Mouse (Mus musculus): ENCODE data around the gene Magel2. TPM values are rescaled to one million over a fixed set of nuclear protein-coding genes. Genes with fewer than 3 reads are reported as not detected.

Gene Magel2
- polyA plus RNA-seq, 1 experiment from 2014 or later = 4.2 TPM

DNA sequence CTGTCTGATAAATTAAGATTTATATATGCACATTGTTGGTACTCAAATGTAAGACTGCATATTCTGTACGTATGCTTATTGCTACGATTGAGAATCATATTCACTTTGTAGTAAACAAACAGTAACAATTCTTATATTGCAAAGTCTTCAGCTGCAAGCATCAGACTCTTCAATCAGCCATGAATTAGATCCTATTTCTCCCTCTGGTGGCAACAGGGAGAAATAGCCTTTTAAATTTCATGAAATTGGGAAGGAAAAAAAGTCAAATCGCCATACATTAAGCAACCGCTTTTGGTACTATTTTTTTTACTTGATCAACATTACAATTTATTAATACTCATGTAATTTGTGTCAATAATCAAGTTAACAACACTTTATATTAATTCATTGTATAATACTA is 11.5 kb downstream of the Magel2 start:
- Histone ChIP-seq H3K4me1 (no peaks in the 10 kb centered on the region), H3K36me3 (no peaks in the 10 kb centered on the region), H3K27ac (no peak overlapping the region), H3K27me3 (ENCODE audit: low read depth, poor library complexity, severe bottlenecking) (no peaks in the 10 kb centered on the region), H3K9me3 (replicated peaks) (no peaks in the 10 kb centered on the region), H3K4me3 (no peak overlapping the region)
- no peak for DNase-seq (ENCODE audit: low spot score)
- 51% methylated on average over 4 of the region's 4 CpGs for WGBS

DNA sequence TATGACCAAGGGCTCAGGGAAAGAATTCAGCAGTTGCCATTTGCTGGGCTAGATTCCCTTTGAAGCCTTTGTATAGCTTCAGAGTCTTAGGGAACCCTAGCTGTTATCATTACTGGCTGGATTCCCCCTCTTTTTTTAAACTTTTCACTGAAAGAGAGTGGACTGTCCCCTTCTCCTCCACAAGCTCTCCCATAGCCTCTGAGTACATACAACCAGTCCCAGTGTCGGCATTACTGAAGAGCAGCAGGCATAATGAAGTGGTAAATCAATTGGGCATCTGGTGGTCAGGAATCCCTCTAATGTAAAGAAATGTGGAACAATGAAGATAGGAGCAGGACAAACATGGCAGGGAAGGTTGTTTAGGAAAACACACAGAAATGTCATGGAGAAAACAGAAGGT is 15.4 kb downstream of the Magel2 start:
- WGBS = 59% methylated on average over 1 of the region's 1 CpGs
- Histone ChIP-seq H3K36me3 (no peaks in the 10 kb centered on the region), H3K27ac (no peak overlapping the region), H3K9me3 (replicated peaks) (no peaks in the 10 kb centered on the region), H3K4me1 (no peaks in the 10 kb centered on the region), H3K4me3 (no peak overlapping the region), H3K27me3 (ENCODE audit: low read depth, poor library complexity, severe bottlenecking) (no peaks in the 10 kb centered on the region)
- DNase-seq (ENCODE audit: low spot score) = no peak

DNA sequence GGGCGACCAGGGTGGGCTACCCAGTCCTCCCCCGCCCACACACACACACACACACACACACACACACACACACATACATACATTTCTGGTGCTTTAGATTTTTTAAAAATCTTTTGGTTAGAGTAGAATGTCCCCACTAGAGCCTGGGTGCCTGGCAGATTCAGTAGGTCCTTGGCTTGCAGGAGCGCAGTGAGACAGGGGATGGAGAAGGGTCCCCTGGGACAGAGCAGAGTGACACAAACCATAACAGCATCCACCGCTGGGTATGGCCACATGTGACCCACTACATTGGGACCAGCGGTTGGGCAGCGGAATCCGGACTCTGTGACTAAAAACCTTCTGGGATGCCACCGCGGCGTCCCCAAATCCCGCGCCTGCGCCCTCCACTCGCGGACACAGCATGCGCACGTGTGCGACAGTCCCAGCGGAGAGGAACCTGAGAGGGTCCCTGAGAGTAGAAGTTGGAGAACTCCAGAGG is 29.8 kb downstream of the Magel2 start:
- no peak overlapping the region for H3K27ac ChIP-seq

DNA sequence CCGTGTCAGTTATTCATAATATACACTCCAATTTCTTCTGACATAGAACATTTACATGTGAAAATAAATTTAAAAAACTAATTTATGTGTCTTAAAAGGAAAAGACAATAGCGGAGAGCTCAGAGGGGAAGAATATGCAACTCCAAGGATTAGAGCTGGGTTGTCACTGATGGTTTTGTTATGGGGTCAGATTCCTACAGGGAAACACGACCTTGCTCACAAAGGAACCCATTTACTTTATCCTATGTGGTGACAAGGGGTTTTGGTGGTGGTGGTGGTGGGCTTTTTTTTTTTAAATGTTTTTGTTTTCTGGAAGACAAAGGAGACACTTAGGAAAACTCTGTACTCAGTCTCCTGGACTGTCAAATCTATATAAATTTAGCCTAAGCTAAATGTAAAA is 31.0 kb downstream of the Magel2 start:
- 56% methylated on average over 3 of the region's 3 CpGs for WGBS
- no peaks in the 10 kb centered on the region for H3K4me1 ChIP-seq

More for the DNA sequence above, 29.8 kb downstream of the Magel2 start:
- H3K36me3 ChIP-seq = no peaks in the 10 kb centered on the region
- H3K4me3 ChIP-seq = peak overlapping the region; percentile 35
- H3K27me3 ChIP-seq (ENCODE audit: low read depth, poor library complexity, severe bottlenecking) = no peaks in the 10 kb centered on the region
- DNase-seq (ENCODE audit: low spot score) = peak; percentile 38
- no peaks in the 10 kb centered on the region for H3K4me1 ChIP-seq
- 41% methylated on average over 19 of the region's 19 CpGs for WGBS
- H3K9me3 ChIP-seq (replicated peaks) = no peaks in the 10 kb centered on the region

DNA sequence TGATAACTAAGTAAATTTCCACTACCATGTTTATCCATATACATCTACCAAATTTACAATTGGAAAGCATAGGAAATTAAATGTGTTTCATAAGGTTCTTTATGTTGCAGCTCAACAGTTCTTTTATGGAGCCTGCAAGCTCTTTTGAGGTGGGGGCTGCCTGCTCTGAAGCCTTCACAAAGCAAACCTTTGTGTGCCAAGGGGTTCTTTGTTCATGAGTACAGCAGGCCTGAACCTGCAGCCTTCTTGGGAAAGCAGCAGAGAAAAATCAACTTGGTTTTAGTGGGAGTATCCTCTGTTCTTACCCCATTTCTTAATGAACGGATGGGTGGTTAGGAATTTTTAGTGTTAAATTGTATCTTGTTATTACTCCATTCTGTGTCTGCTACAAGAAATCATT is 38.4 kb downstream of the Magel2 start:
- no peak for DNase-seq (ENCODE audit: low spot score)
- no peak overlapping the region for H3K27ac ChIP-seq
- no peak overlapping the region for H3K4me3 ChIP-seq
- H3K27me3 ChIP-seq (ENCODE audit: low read depth, poor library complexity, severe bottlenecking) = no peaks in the 10 kb centered on the region
- H3K9me3 ChIP-seq (replicated peaks) = peaks cover 4% of the 10 kb centered on the region; the same call in 1 of the 2 replicates
- no peaks in the 10 kb centered on the region for H3K36me3 ChIP-seq
- 69% methylated on average over 1 of the region's 1 CpGs for WGBS
- H3K4me1 ChIP-seq = peaks cover 8% of the 10 kb centered on the region

More for the DNA sequence above, 31.0 kb downstream of the Magel2 start:
- no peaks in the 10 kb centered on the region for H3K27me3 ChIP-seq (ENCODE audit: low read depth, poor library complexity, severe bottlenecking)
- no peaks in the 10 kb centered on the region for H3K36me3 ChIP-seq
- H3K9me3 ChIP-seq (replicated peaks) = no peaks in the 10 kb centered on the region
- DNase-seq (ENCODE audit: low spot score) = no peak
- H3K4me3 ChIP-seq = no peak overlapping the region
- no peak overlapping the region for H3K27ac ChIP-seq

DNA sequence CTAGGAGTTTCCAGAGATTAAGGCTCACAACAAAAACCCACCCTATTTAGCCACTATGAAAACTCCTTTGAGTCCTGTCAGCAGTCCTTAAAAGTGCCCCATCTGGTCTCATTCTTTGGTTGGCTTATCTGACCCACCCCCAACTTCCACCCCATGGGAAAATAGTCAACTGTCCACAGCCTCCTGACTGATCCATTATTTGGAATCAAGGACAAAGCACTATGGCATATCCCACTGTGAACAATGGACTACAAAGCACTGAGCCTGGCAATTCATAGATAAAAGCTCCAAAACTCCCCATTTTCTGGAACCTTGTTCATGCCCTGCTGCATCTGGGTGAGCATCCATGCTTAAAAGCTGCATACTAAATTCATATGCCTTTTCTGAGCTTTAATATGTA is 39.4 kb downstream of the Magel2 start:
- Histone ChIP-seq H3K36me3 (no peaks in the 10 kb centered on the region), H3K9me3 (replicated peaks) (peaks cover 4% of the 10 kb centered on the region; the same call in 1 of the 2 replicates), H3K27me3 (ENCODE audit: low read depth, poor library complexity, severe bottlenecking) (no peaks in the 10 kb centered on the region), H3K27ac (no peak overlapping the region), H3K4me3 (no peak overlapping the region), H3K4me1 (peaks cover 8% of the 10 kb centered on the region)
- DNase-seq (ENCODE audit: low spot score) = no peak

DNA sequence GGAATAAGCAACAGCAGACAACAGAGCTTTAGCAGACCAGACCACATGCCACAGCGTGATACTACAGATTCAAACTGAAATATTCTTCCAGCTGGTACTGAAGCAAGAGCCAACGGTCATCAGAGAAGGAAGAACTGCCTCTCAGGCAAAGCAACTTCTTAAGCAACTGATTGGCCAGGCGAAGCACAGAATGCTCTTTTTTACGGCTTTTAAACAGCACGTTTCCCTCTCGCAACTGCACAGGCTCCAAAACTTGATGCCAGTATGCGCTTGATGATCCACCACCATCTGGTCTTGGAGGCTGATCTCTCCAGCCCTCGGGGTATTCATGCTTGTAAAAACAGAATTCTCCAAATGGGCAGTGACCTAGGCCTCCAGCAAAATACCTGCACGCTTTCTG is 41.5 kb downstream of the Magel2 start:
- no peak for DNase-seq (ENCODE audit: low spot score)
- peak overlapping the region; percentile 73; the same call in 1 of the 2 replicates for H3K4me3 ChIP-seq
- no peaks in the 10 kb centered on the region for H3K36me3 ChIP-seq
- WGBS = 88% methylated on average over 9 of the region's 9 CpGs
- H3K4me1 ChIP-seq = peaks cover 8% of the 10 kb centered on the region
- no peak overlapping the region for H3K27ac ChIP-seq
- H3K27me3 ChIP-seq (ENCODE audit: low read depth, poor library complexity, severe bottlenecking) = 0 out of 2 replicates have a peak, but pooled peaks cover 4% of the 10 kb centered on the region
- H3K9me3 ChIP-seq (replicated peaks) = peaks cover 4% of the 10 kb centered on the region; the same call in 1 of the 2 replicates

DNA sequence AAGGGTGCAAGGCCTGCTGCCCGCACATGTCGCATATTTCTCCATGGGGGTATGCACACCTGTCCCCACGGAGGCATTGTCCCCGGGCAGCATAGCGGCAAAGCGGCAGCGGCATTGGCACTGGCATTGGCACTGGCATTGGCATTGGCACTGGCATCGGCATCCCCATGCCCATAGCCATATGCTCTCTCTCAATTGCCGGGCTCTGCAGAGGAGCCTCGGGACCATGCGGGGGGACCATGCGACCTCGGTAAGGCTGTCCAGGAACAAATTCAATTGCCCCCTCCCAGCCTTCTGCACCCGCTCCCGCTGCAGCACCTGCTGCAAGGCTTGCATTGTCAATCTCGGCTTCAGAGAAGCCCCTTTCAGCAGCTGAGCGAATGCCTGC is 42.3 kb downstream of the Magel2 start:
- Histone ChIP-seq H3K9me3 (replicated peaks) (peaks cover 4% of the 10 kb centered on the region; the same call in 1 of the 2 replicates), H3K27me3 (ENCODE audit: low read depth, poor library complexity, severe bottlenecking) (0 out of 2 replicates have a peak, but pooled peaks cover 6% of the 10 kb centered on the region), H3K36me3 (no peaks in the 10 kb centered on the region), H3K4me3 (peak overlapping the region; percentile 73), H3K4me1 (peaks cover 8% of the 10 kb centered on the region), H3K27ac (peak overlapping the region; percentile 92; the same call in 1 of the 2 replicates)
- no peak for DNase-seq (ENCODE audit: low spot score)
- 63% methylated on average over 17 of the region's 17 CpGs for whole genome bisulfite sequencing

DNA sequence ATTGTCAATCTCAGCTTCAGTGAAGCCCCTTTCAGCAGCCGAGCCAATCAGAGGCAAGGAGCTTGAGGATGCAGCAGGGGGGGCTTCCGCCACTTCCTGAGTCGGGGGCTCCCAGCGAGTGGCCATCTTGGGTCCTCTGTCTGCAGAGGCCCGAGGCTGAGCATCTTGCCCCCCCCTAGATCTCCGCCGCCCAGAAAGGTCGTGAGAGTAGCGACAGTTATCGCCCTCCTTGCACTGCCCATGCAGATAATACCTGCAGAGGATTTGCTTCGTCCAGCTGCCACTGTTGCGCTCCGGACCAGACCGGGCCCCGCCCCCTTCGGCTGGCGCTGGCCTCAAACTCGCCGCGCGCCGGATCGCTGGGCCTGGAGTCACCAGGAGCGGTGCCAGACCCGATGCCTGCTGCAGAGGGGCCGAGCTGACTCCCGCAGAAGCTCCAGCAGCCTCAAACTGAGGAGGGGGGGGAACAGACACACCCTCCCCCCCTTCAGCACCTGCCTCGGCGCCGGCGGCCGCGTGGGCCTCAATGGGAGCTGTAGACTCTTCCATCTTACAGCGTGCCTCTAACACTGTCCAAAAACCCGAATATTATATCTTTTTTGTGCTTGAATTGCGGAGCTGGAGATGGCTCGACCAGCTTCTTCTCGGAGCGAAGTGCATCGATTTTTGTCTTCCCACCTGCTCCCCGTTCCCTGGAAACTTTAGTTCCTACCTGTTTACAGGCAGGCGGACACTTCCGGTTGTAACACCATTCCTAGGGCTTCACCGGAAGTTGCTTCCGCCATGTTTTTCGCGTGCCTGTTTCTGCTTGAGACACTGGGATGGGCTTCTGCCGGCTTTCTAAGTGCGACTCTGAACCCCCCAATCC is 42.9 kb downstream of the Magel2 start, which contains the start of gene Mkrn3:
Gene Mkrn3, minus strand, starts transcription at position 647 of the 868 bp plus-strand sequence.
- H3K4me1 ChIP-seq = peaks cover 8% of the 10 kb centered on the region
- H3K27me3 ChIP-seq (ENCODE audit: low read depth, poor library complexity, severe bottlenecking) = 0 out of 2 replicates have a peak, but pooled peaks cover 6% of the 10 kb centered on the region
- H3K36me3 ChIP-seq = no peaks in the 10 kb centered on the region
- 26% methylated on average over 49 of the region's 49 CpGs for WGBS
- H3K9me3 ChIP-seq (replicated peaks) = peaks cover 4% of the 10 kb centered on the region; the same call in 1 of the 2 replicates
- peak within 1 kb of the TSS; percentile 92 for H3K27ac ChIP-seq
- peak; percentile 75 for DNase-seq (ENCODE audit: low spot score)
- peak within 1 kb of the TSS; percentile 73 for H3K4me3 ChIP-seq

DNA sequence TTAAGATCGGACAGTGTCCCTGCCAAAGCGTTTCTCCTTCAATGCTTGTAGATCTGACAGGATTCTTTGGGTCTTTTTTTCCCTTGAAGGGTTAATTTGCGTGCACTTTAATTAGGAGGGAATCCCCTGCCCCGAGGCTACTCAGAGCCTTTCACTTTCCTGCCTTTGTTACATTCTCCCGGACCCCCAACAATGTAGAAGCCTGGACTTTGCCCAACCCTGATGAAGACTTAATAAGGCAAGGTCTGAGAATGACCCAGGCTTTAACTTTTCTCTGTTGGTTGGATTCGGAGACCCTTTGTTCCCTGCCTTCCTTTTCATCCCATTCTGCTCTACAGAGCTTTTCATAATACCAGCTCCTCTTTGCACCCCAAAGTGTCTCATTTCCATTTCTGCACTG is 43.8 kb downstream of the Magel2 start:
- no peaks in the 10 kb centered on the region for H3K36me3 ChIP-seq
- no peak overlapping the region for H3K27ac ChIP-seq
- peak overlapping the region; percentile 73 for H3K4me3 ChIP-seq
- H3K4me1 ChIP-seq = peaks cover 8% of the 10 kb centered on the region
- no peak for DNase-seq (ENCODE audit: low spot score)
- 74% methylated on average over 6 of the region's 6 CpGs for WGBS
- 0 out of 2 replicates have a peak, but pooled peaks cover 6% of the 10 kb centered on the region for H3K27me3 ChIP-seq (ENCODE audit: low read depth, poor library complexity, severe bottlenecking)
- H3K9me3 ChIP-seq (replicated peaks) = peaks cover 4% of the 10 kb centered on the region; the same call in 1 of the 2 replicates

DNA sequence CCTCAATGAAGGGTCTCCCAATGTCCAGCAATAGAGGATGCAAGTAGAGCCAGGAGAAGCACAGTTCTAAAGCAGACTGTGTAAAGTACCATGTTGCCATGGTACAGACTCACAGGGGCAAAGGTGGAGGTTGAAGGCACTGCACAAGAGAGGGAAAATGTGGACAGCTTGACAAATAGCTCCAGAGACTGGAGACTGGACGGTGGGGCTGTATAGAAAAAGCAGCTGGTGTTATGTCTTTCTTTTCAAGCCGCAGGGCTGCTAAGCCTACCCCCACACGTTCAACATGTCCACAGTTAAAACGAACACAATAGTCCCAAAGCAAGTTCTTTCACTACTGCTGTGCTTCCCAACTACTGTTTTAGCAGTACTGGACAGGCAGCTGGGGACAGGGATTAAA is 46.4 kb downstream of the Magel2 start:
- 0 out of 2 replicates have a peak, but pooled peaks cover 6% of the 10 kb centered on the region for H3K27me3 ChIP-seq (ENCODE audit: low read depth, poor library complexity, severe bottlenecking)
- peaks cover 4% of the 10 kb centered on the region; the same call in 1 of the 2 replicates for H3K9me3 ChIP-seq (replicated peaks)
- WGBS = 73% methylated on average over 4 of the region's 4 CpGs
- no peak for DNase-seq (ENCODE audit: low spot score)
- H3K27ac ChIP-seq = no peak overlapping the region
- no peaks in the 10 kb centered on the region for H3K36me3 ChIP-seq
- no peak overlapping the region for H3K4me3 ChIP-seq
- H3K4me1 ChIP-seq = peaks cover 8% of the 10 kb centered on the region

DNA sequence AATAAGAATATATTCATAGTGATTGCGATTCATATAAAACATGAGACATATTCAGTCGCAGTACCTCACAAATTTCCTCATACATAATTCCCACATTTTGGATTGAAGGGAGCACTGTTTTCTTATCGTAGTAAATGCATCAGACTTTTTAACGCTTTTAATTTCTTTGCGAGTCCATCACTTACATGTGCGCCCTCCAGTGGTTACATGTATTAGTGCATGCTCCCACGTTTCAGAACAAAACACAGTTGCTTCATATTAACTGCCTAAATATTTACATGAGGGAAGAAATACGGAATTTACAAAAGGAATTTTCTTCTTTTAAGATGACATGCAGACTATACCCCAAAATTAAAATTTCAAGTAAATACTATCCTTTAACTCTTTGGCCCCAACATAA is 51.5 kb downstream of the Magel2 start:
- WGBS = 24% methylated on average over 8 of the region's 8 CpGs

More for the DNA sequence above, 51.5 kb downstream of the Magel2 start:
- Histone ChIP-seq H3K27me3 (ENCODE audit: low read depth, poor library complexity, severe bottlenecking) (0 out of 2 replicates have a peak, but pooled peaks cover 2% of the 10 kb centered on the region), H3K36me3 (no peaks in the 10 kb centered on the region), H3K27ac (no peak overlapping the region), H3K4me3 (no peak overlapping the region), H3K4me1 (no peaks in the 10 kb centered on the region), H3K9me3 (replicated peaks) (no peaks in the 10 kb centered on the region)
- peak; percentile 38 for DNase-seq (ENCODE audit: low spot score)

Measured in limb, embryonic 10.5 days (tissue).